Mouse (Mus musculus): ENCODE data around the gene 4930412O13Rik. TPM values are rescaled to one million over a fixed set of nuclear protein-coding genes. Genes with fewer than 3 reads are reported as not detected.
A peak's percentile ranks its signal among the peaks of the same experiment; 100 is the strongest.

The 4930412O13Rik gene
- polyA plus RNA-seq, 1 experiment from 2014 or later, result 3.3 TPM

GRCm38 (mm10) chr2:9875220-9875619 lies 5.8 kb upstream of the 4930412O13Rik start:
- Histone ChIP-seq H3K27ac (peak overlapping the region; percentile 57; the same call in 1 of the 2 replicates), H3K36me3 (ENCODE audit: insufficient read depth, low read length) (no peaks in the 10 kb centered on the region), H3K9ac (ENCODE audit: low read depth, low read length) (peak overlapping the region; percentile 58), H3K4me1 (replicated peaks; ENCODE audit: insufficient read depth, low read length) (no peaks in the 10 kb centered on the region), H3K4me2 (ENCODE audit: low read length) (peak overlapping the region; percentile 91), H3K27me3 (ENCODE audit: insufficient read depth, low read length) (peaks cover 24% of the 10 kb centered on the region), H3K4me3 (replicated peaks; ENCODE audit: low read depth, low read length) (peak overlapping the region; percentile 57), H3K9me3 (replicated peaks; ENCODE audit: low read length) (no peaks in the 10 kb centered on the region)
- 29% methylated on average over 4 of the region's 4 CpGs for WGBS
- no peak for TF ChIP-seq CTCF (IDR thresholded peaks at IDR 0.05; ENCODE audit: low read depth)
- DNase-seq (ENCODE audit: low spot score), result no peak
- ATAC-seq (replicated peaks; ENCODE audit: low FRiP score, low read depth), result no peak

GRCm38 (mm10) chr2:9875676-9876357 lies 5.2 kb upstream of the 4930412O13Rik start:
- TF ChIP-seq CTCF (IDR thresholded peaks at IDR 0.05; ENCODE audit: low read depth), result no peak
- ATAC-seq (replicated peaks; ENCODE audit: low FRiP score, low read depth), result no peak
- peak overlapping the region; percentile 57 for H3K4me3 ChIP-seq (replicated peaks; ENCODE audit: low read depth, low read length)

GRCm38 (mm10) chr2:9876621-9877325 lies 4.3 kb upstream of the 4930412O13Rik start:
- Histone ChIP-seq H3K9me3 (replicated peaks; ENCODE audit: low read length) (no peaks in the 10 kb centered on the region), H3K4me3 (replicated peaks; ENCODE audit: low read depth, low read length) (peak overlapping the region; percentile 57), H3K4me2 (ENCODE audit: low read length) (peak overlapping the region; percentile 91), H3K4me1 (replicated peaks; ENCODE audit: insufficient read depth, low read length) (no peaks in the 10 kb centered on the region; the same call in 1 of the 2 replicates), H3K27ac (peak overlapping the region; percentile 80), H3K27me3 (ENCODE audit: insufficient read depth, low read length) (peaks cover 30% of the 10 kb centered on the region), H3K36me3 (ENCODE audit: insufficient read depth, low read length) (no peaks in the 10 kb centered on the region), H3K9ac (ENCODE audit: low read depth, low read length) (peak overlapping the region; percentile 58)
- ATAC-seq (replicated peaks; ENCODE audit: low FRiP score, low read depth) (no peak), DNase-seq (ENCODE audit: low spot score) (no peak)
- no peak for TF ChIP-seq CTCF (IDR thresholded peaks at IDR 0.05; ENCODE audit: low read depth)
- WGBS, result 9% methylated on average over 31 of the region's 31 CpGs

More at GRCm38 (mm10) chr2:9875676-9876357, 5.2 kb upstream of the 4930412O13Rik start:
- H3K9ac ChIP-seq (ENCODE audit: low read depth, low read length), result peak overlapping the region; percentile 58; the same call in 1 of the 2 replicates
- H3K4me1 ChIP-seq (replicated peaks; ENCODE audit: insufficient read depth, low read length), result no peaks in the 10 kb centered on the region; the same call in 1 of the 2 replicates
- H3K27ac ChIP-seq, result peak overlapping the region; percentile 57; the same call in 1 of the 2 replicates
- no peak for DNase-seq (ENCODE audit: low spot score)
- H3K9me3 ChIP-seq (replicated peaks; ENCODE audit: low read length), result no peaks in the 10 kb centered on the region
- H3K4me2 ChIP-seq (ENCODE audit: low read length), result peak overlapping the region; percentile 91
- no peaks in the 10 kb centered on the region for H3K36me3 ChIP-seq (ENCODE audit: insufficient read depth, low read length)
- WGBS, result 43% methylated on average over 12 of the region's 12 CpGs
- peaks cover 24% of the 10 kb centered on the region for H3K27me3 ChIP-seq (ENCODE audit: insufficient read depth, low read length)

GRCm38 (mm10) chr2:9877326-9877690 lies 3.7 kb upstream of the 4930412O13Rik start:
- no peak for TF ChIP-seq CTCF (IDR thresholded peaks at IDR 0.05; ENCODE audit: low read depth)
- WGBS, result 1% methylated on average over 35 of the region's 35 CpGs
- no peaks in the 10 kb centered on the region for H3K36me3 ChIP-seq (ENCODE audit: insufficient read depth, low read length)
- peaks cover 33% of the 10 kb centered on the region for H3K27me3 ChIP-seq (ENCODE audit: insufficient read depth, low read length)
- no peaks in the 10 kb centered on the region for H3K9me3 ChIP-seq (replicated peaks; ENCODE audit: low read length)
- peak overlapping the region; percentile 91 for H3K4me2 ChIP-seq (ENCODE audit: low read length)
- H3K4me1 ChIP-seq (replicated peaks; ENCODE audit: insufficient read depth, low read length), result no peaks in the 10 kb centered on the region; the same call in 1 of the 2 replicates
- ATAC-seq (replicated peaks; ENCODE audit: low FRiP score, low read depth) (no peak), DNase-seq (ENCODE audit: low spot score) (no peak)
- H3K27ac ChIP-seq, result peak overlapping the region; percentile 80
- peak overlapping the region; percentile 57 for H3K4me3 ChIP-seq (replicated peaks; ENCODE audit: low read depth, low read length)
- H3K9ac ChIP-seq (ENCODE audit: low read depth, low read length), result peak overlapping the region; percentile 58

GRCm38 (mm10) chr2:9877966-9878563 lies 3.0 kb upstream of the 4930412O13Rik start:
- Histone ChIP-seq H3K4me2 (ENCODE audit: low read length) (peak overlapping the region; percentile 91), H3K36me3 (ENCODE audit: insufficient read depth, low read length) (no peaks in the 10 kb centered on the region), H3K9me3 (replicated peaks; ENCODE audit: low read length) (no peaks in the 10 kb centered on the region), H3K27me3 (ENCODE audit: insufficient read depth, low read length) (peaks cover 30% of the 10 kb centered on the region), H3K9ac (ENCODE audit: low read depth, low read length) (peak overlapping the region; percentile 58; the same call in 1 of the 2 replicates), H3K27ac (peak overlapping the region; percentile 67), H3K4me1 (replicated peaks; ENCODE audit: insufficient read depth, low read length) (peaks cover 4% of the 10 kb centered on the region; the same call in 1 of the 2 replicates), H3K4me3 (replicated peaks; ENCODE audit: low read depth, low read length) (peak overlapping the region; percentile 57)
- ATAC-seq (replicated peaks; ENCODE audit: low FRiP score, low read depth), result no peak
- no peak for TF ChIP-seq CTCF (IDR thresholded peaks at IDR 0.05; ENCODE audit: low read depth)
- WGBS, result under 1% methylated on average over 19 of the region's 19 CpGs
- no peak for DNase-seq (ENCODE audit: low spot score)

- TF ChIP-seq CTCF (IDR thresholded peaks at IDR 0.05; ENCODE audit: low read depth), result no peak
- ATAC-seq (replicated peaks; ENCODE audit: low FRiP score, low read depth), result peak; percentile 49
Measured at GRCm38 (mm10) chr2:9878564-9879081, 2.4 kb upstream of the 4930412O13Rik start.

More at GRCm38 (mm10) chr2:9878564-9879081, 2.4 kb upstream of the 4930412O13Rik start:
- Histone ChIP-seq H3K9ac (ENCODE audit: low read depth, low read length) (peak overlapping the region; percentile 55), H3K4me1 (replicated peaks; ENCODE audit: insufficient read depth, low read length) (peaks cover 4% of the 10 kb centered on the region; the same call in 1 of the 2 replicates), H3K27ac (peak overlapping the region; percentile 67), H3K4me2 (ENCODE audit: low read length) (peak overlapping the region; percentile 91), H3K27me3 (ENCODE audit: insufficient read depth, low read length) (peaks cover 30% of the 10 kb centered on the region), H3K9me3 (replicated peaks; ENCODE audit: low read length) (no peaks in the 10 kb centered on the region), H3K36me3 (ENCODE audit: insufficient read depth, low read length) (no peaks in the 10 kb centered on the region), H3K4me3 (replicated peaks; ENCODE audit: low read depth, low read length) (peak overlapping the region; percentile 57)
- DNase-seq (ENCODE audit: low spot score), result peak; percentile 76
- under 1% methylated on average over 32 of the region's 33 CpGs for WGBS
